Mouse (Mus musculus): ENCODE results near the gene Fkbp8. TPM values are rescaled to one million over a fixed set of nuclear protein-coding genes. Genes with fewer than 3 reads are reported as not detected.

Fkbp8 gene
- polyA plus RNA-seq (2016; fragmentation: Nextera tagmentation; extraction: Ambion mirVana) = 300 and 314 TPM in 2 replicates

GRCm38 (mm10) chr8:70527512-70528181 lies at the start of gene Fkbp8, which contains the start of gene Kxd1:
Gene Fkbp8 (plus strand): TSS chr8:70527724.
Gene Kxd1 (minus strand): TSS chr8:70527956.
- peaks cover 43% of the 10 kb centered on the region for H3K4me1 ChIP-seq
- WGBS = under 1% methylated on average over 57 of the region's 61 CpGs
- H3K27me3 ChIP-seq (ENCODE audit: low read depth, poor library complexity, severe bottlenecking) = no peaks in the 10 kb centered on the region
- H3K9me3 ChIP-seq (replicated peaks) = no peaks in the 10 kb centered on the region
- peaks cover 35% of the 10 kb centered on the region for H3K36me3 ChIP-seq
- H3K4me3 ChIP-seq = peak within 1 kb of the TSS; percentile 85
- peak; percentile 98 for DNase-seq (ENCODE audit: low spot score)
- H3K27ac ChIP-seq (replicated peaks) = peak within 1 kb of the TSS; percentile 99

GRCm38 (mm10) chr8:70481908-70482307 lies 45.6 kb upstream of the Fkbp8 start:
- H3K27me3 ChIP-seq (ENCODE audit: low read depth, poor library complexity, severe bottlenecking) = peaks cover 80% of the 10 kb centered on the region

GRCm38 (mm10) chr8:70482943-70483342 lies 44.6 kb upstream of the Fkbp8 start:
- Histone ChIP-seq H3K27ac (replicated peaks) (no peak overlapping the region), H3K4me1 (peaks cover 21% of the 10 kb centered on the region), H3K9me3 (replicated peaks) (no peaks in the 10 kb centered on the region), H3K36me3 (no peaks in the 10 kb centered on the region), H3K27me3 (ENCODE audit: low read depth, poor library complexity, severe bottlenecking) (peaks cover 80% of the 10 kb centered on the region), H3K4me3 (no peak overlapping the region)
- 55% methylated on average over 2 of the region's 2 CpGs for WGBS
- DNase-seq (ENCODE audit: low spot score) = no peak

More at GRCm38 (mm10) chr8:70481908-70482307, 45.6 kb upstream of the Fkbp8 start:
- Histone ChIP-seq H3K4me3 (no peak overlapping the region), H3K36me3 (no peaks in the 10 kb centered on the region), H3K9me3 (replicated peaks) (no peaks in the 10 kb centered on the region), H3K4me1 (peaks cover 20% of the 10 kb centered on the region), H3K27ac (replicated peaks) (no peak overlapping the region)
- 70% methylated on average over 3 of the region's 3 CpGs for whole genome bisulfite sequencing
- DNase-seq (ENCODE audit: low spot score) = no peak

- peaks cover 54% of the 10 kb centered on the region for H3K4me1 ChIP-seq
Observed at GRCm38 (mm10) chr8:70486191-70486681, 41.3 kb upstream of the Fkbp8 start.

GRCm38 (mm10) chr8:70486941-70487520 lies 40.5 kb upstream of the Fkbp8 start, which contains the start of gene Tmem59l:
Gene Tmem59l (minus strand): TSS chr8:70487358.
- Histone ChIP-seq H3K27me3 (ENCODE audit: low read depth, poor library complexity, severe bottlenecking) (peaks cover 100% of the 10 kb centered on the region), H3K4me1 (peaks cover 62% of the 10 kb centered on the region), H3K27ac (replicated peaks) (peak within 1 kb of the TSS; percentile 67), H3K4me3 (peak within 1 kb of the TSS; percentile 55), H3K36me3 (no peaks in the 10 kb centered on the region), H3K9me3 (replicated peaks) (no peaks in the 10 kb centered on the region)
- DNase-seq (ENCODE audit: low spot score) = peak; percentile 45
- WGBS = 3% methylated on average over 33 of the region's 33 CpGs

More at GRCm38 (mm10) chr8:70486191-70486681, 41.3 kb upstream of the Fkbp8 start:
- H3K27me3 ChIP-seq (ENCODE audit: low read depth, poor library complexity, severe bottlenecking) = peaks cover 97% of the 10 kb centered on the region
- 51% methylated on average over 7 of the region's 7 CpGs for WGBS
- DNase-seq (ENCODE audit: low spot score) = no peak
- H3K36me3 ChIP-seq = no peaks in the 10 kb centered on the region
- H3K4me3 ChIP-seq = peak overlapping the region; percentile 55; the same call in 1 of the 2 replicates
- H3K9me3 ChIP-seq (replicated peaks) = no peaks in the 10 kb centered on the region
- H3K27ac ChIP-seq (replicated peaks) = no peak overlapping the region

- DNase-seq (ENCODE audit: low spot score) = peak; percentile 71
- no peaks in the 10 kb centered on the region for H3K36me3 ChIP-seq
- peak overlapping the region; percentile 39 for H3K27ac ChIP-seq (replicated peaks)
- H3K9me3 ChIP-seq (replicated peaks) = no peaks in the 10 kb centered on the region
- H3K27me3 ChIP-seq (ENCODE audit: low read depth, poor library complexity, severe bottlenecking) = peaks cover 100% of the 10 kb centered on the region
- WGBS = 2% methylated on average over 55 of the region's 55 CpGs
- peak overlapping the region; percentile 55 for H3K4me3 ChIP-seq
- H3K4me1 ChIP-seq = peaks cover 72% of the 10 kb centered on the region
Observed at GRCm38 (mm10) chr8:70487993-70488796, 39.3 kb upstream of the Fkbp8 start.

- H3K4me1 ChIP-seq = peaks cover 80% of the 10 kb centered on the region
- H3K27me3 ChIP-seq (ENCODE audit: low read depth, poor library complexity, severe bottlenecking) = peaks cover 100% of the 10 kb centered on the region
- H3K9me3 ChIP-seq (replicated peaks) = no peaks in the 10 kb centered on the region
- H3K27ac ChIP-seq (replicated peaks) = no peak overlapping the region; the same call in 1 of the 2 replicates
- H3K4me3 ChIP-seq = peak overlapping the region; percentile 55
- peak; percentile 29 for DNase-seq (ENCODE audit: low spot score)
- H3K36me3 ChIP-seq = no peaks in the 10 kb centered on the region
- 2% methylated on average over 14 of the region's 14 CpGs for WGBS
Observed at GRCm38 (mm10) chr8:70488931-70489470, 38.5 kb upstream of the Fkbp8 start.

GRCm38 (mm10) chr8:70489576-70489975 lies 37.9 kb upstream of the Fkbp8 start:
- peaks cover 100% of the 10 kb centered on the region for H3K27me3 ChIP-seq (ENCODE audit: low read depth, poor library complexity, severe bottlenecking)
- peak overlapping the region; percentile 55 for H3K4me3 ChIP-seq
- WGBS = under 1% methylated on average over 41 of the region's 41 CpGs
- H3K4me1 ChIP-seq = peaks cover 86% of the 10 kb centered on the region
- DNase-seq (ENCODE audit: low spot score) = peak; percentile 42
- no peaks in the 10 kb centered on the region for H3K9me3 ChIP-seq (replicated peaks)
- H3K27ac ChIP-seq (replicated peaks) = no peak overlapping the region; the same call in 1 of the 2 replicates
- H3K36me3 ChIP-seq = no peaks in the 10 kb centered on the region

GRCm38 (mm10) chr8:70490061-70490879 lies 37.3 kb upstream of the Fkbp8 start:
- H3K4me1 ChIP-seq = peaks cover 93% of the 10 kb centered on the region
- H3K9me3 ChIP-seq (replicated peaks) = no peaks in the 10 kb centered on the region
- no peak overlapping the region for H3K27ac ChIP-seq (replicated peaks)
- DNase-seq (ENCODE audit: low spot score) = peak; percentile 38
- peak overlapping the region; percentile 55 for H3K4me3 ChIP-seq
- WGBS = 7% methylated on average over 10 of the region's 10 CpGs
- H3K27me3 ChIP-seq (ENCODE audit: low read depth, poor library complexity, severe bottlenecking) = peaks cover 100% of the 10 kb centered on the region
- H3K36me3 ChIP-seq = no peaks in the 10 kb centered on the region

- H3K9me3 ChIP-seq (replicated peaks) = no peaks in the 10 kb centered on the region
- H3K27ac ChIP-seq (replicated peaks) = no peak overlapping the region
- WGBS = 1% methylated on average over 20 of the region's 20 CpGs
- H3K4me3 ChIP-seq = peak overlapping the region; percentile 9
- H3K4me1 ChIP-seq = peaks cover 98% of the 10 kb centered on the region
- H3K36me3 ChIP-seq = no peaks in the 10 kb centered on the region
- peaks cover 100% of the 10 kb centered on the region for H3K27me3 ChIP-seq (ENCODE audit: low read depth, poor library complexity, severe bottlenecking)
- peak; percentile 43 for DNase-seq (ENCODE audit: low spot score)
Observed at GRCm38 (mm10) chr8:70490880-70491495, 36.5 kb upstream of the Fkbp8 start.
